Mouse (Mus musculus): ENCODE results near the gene Gm17334. TPM values are rescaled to one million over a fixed set of nuclear protein-coding genes. Genes with fewer than 3 reads are reported as not detected.
A peak's percentile ranks its signal among the peaks of the same experiment; 100 is the strongest.

The Gm17334 gene
- polyA plus RNA-seq, 1 experiment: 0.19 TPM

DNA sequence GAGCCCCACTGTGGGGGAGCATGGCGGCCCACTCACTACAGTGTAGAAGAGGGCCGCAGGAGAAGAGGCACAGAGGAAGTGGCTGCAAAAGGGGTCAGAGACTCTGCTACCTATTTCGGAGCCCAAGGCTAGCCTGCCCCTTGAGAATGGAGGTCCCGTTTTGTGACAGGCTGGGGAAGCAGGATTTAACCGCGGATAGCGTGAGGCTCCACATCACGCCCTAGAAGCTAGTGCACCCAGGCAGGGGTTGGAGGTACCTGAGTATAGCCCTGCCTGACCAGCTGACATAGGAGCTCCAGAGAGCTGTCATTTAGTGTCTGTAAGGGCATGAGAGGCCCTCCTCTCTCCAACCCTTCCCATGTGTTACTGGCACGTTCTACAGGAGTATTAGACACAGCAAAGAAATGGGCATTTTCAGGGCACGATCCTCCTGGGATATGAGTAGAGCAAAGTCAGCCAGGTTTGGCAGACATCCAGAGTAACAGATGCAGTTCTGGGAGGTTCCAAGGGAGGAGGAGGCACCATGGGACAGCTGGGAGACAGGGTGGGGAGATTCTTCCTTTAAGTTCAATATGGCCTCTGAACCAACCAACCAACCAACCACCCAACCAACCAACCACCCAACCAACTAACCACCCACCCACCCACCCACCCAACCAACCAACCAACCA, 25.2 kb upstream of the Gm17334 start:
- no peaks in the 10 kb centered on the region for H3K36me3 ChIP-seq (ENCODE audit: control insufficient read depth, insufficient read depth)
- H3ac ChIP-seq (ENCODE audit: control insufficient read depth, insufficient read length): no peak overlapping the region
- no peaks in the 10 kb centered on the region for H3K79me2 ChIP-seq (ENCODE audit: control insufficient read depth, insufficient read depth)
- H3K27me3 ChIP-seq (ENCODE audit: control insufficient read depth, insufficient read depth, insufficient read length): no peaks in the 10 kb centered on the region
- H3K4me3 ChIP-seq: no peak overlapping the region
- TF ChIP-seq MAX (IDR thresholded peaks at IDR 0.05; ENCODE audit: low read depth) (no peak), REST (IDR thresholded peaks at IDR 0.05; ENCODE audit: insufficient read depth, insufficient read length) (no peak), MYOG (IDR thresholded peaks at IDR 0.05; ENCODE audit: control insufficient read depth in 1 of 3, insufficient read depth in 1 of 3, insufficient read length in 2 of 3, low read depth in 2 of 3) (peak; percentile 28 to 83 (median 57)), TCF3 (IDR thresholded peaks at IDR 0.05; ENCODE audit: insufficient read length, low read depth) (no peak), USF1 (IDR thresholded peaks at IDR 0.05; ENCODE audit: low read depth) (no peak), CEBPB (IDR thresholded peaks at IDR 0.05; ENCODE audit: insufficient read depth, poor library complexity, severe bottlenecking) (no peak), TCF12 (IDR thresholded peaks at IDR 0.05; ENCODE audit: insufficient read depth, poor library complexity, severe bottlenecking) (peak; percentile 82), E2F4 (IDR thresholded peaks at IDR 0.05; ENCODE audit: insufficient read depth) (no peak), POLR2A (IDR thresholded peaks at IDR 0.05; ENCODE audit: insufficient read length, low read depth) (no peak), SRF (IDR thresholded peaks at IDR 0.05; ENCODE audit: control insufficient read depth, insufficient read length, low read depth) (no peak), MYOD1 (IDR thresholded peaks at IDR 0.05; ENCODE audit: control insufficient read depth in 1 of 3, insufficient read length in 2 of 3, low read depth in 2 of 3) (peak; percentile 14 to 88 (median 83)), POLR2AphosphoS2 (IDR thresholded peaks at IDR 0.05; ENCODE audit: insufficient read length, low read depth) (no peak)
- peak overlapping the region; percentile 77 for H3K4me2 ChIP-seq (ENCODE audit: low read depth)

DNA sequence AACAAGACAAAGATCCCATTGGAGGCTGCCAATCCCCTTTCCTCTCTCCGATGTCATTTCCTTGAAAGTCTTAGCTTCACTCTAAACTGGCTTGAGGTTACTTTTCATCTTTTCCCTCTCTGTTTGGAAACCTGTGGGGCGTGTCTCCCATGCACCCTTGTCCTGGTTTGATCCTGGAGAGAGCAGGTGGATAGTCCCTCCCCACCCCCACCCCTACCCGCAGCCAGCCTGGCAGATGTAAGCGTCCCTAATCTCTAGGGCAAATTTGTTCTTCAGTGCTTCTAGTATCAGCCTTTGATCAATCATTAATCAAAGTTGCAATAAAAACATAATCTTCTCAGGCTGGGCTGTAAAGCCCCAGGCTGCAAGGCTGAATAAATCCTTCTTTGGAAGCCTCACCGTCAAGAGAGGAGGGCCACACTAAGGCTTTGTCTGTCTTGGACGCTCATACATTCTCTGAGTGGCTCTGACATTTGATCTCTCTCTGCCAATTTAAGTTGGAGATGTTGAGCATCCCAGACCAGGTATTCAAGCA, 24.5 kb upstream of the Gm17334 start:
- no peaks in the 10 kb centered on the region for H3K36me3 ChIP-seq (ENCODE audit: control insufficient read depth, insufficient read depth)
- no peak overlapping the region for H3ac ChIP-seq (ENCODE audit: control insufficient read depth, insufficient read length)
- H3K27me3 ChIP-seq (ENCODE audit: control insufficient read depth, insufficient read depth, insufficient read length): no peaks in the 10 kb centered on the region
- peak; percentile 9 for TF ChIP-seq TCF12 (IDR thresholded peaks at IDR 0.05; ENCODE audit: insufficient read depth, poor library complexity, severe bottlenecking)
- no peak for TF ChIP-seq CEBPB (IDR thresholded peaks at IDR 0.05; ENCODE audit: insufficient read depth, poor library complexity, severe bottlenecking)
- TF ChIP-seq MYOD1 (IDR thresholded peaks at IDR 0.05; ENCODE audit: control insufficient read depth in 1 of 3, insufficient read length in 2 of 3, low read depth in 2 of 3): peak in 1 of 3 experiments; percentile 46
- no peak overlapping the region for H3K4me3 ChIP-seq
- H3K79me2 ChIP-seq (ENCODE audit: control insufficient read depth, insufficient read depth): no peaks in the 10 kb centered on the region
- H3K4me2 ChIP-seq (ENCODE audit: low read depth): peak overlapping the region; percentile 77

DNA sequence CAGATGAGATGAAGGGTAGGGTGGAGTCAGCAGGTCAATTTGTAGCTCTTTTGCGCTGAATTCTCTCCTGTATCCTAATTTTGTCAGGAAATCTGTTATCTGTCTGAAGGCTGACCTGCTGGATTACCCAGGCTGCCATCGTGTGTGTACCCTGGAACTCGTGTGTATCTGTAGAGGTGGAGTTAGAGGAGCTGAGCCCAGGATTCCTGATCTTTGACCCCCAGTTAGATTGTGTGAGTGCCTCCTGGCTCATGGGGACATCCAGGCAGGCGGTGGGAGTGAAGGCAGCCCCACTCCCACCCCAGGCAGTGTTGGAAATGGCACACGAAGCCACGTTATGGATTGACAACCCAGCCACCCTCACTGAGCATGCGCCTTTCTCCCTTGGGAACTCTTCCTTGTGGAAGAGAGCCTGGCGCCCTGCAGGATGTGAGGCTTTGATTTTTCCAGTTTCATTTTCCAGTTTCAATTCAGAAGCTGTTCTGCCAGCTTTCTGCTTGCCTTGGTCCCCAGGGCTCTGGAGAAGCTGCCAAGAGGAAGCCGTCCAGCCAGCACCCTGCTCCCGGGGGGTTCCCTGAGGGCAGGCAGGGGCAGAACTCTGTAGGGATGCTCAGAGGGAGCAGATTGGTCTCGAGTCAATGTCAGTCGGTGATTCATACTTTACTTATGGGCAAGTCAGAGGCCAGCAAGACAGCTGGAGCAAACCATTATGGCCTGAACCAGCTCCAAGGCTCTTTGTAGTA, 23.6 kb upstream of the Gm17334 start:
- H3K4me3 ChIP-seq: peak overlapping the region; percentile 15

DNA sequence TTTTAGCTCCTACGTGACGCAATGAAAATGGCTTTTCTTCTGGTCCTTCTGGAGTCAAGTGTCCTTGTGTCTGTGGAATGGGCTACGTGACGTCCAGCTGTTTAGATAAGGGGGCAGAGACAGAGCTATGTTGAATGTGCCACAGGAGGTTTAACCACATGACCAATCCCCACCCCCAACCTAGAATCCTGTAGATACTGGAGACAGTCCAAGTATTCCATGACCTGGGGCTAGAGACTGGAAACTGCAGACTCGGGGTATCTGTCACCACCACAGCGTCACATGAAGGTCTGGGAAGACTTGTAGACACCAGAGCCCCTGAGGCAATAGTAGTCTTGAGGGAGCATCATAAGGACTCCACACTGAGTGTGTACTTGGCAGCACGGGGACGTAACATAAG, 22.8 kb upstream of the Gm17334 start:
- peak overlapping the region; percentile 15 for H3K4me3 ChIP-seq
- H3K4me2 ChIP-seq (ENCODE audit: low read depth): peak overlapping the region; percentile 77
- no peaks in the 10 kb centered on the region for H3K79me2 ChIP-seq (ENCODE audit: control insufficient read depth, insufficient read depth)
- no peaks in the 10 kb centered on the region for H3K36me3 ChIP-seq (ENCODE audit: control insufficient read depth, insufficient read depth)
- TF ChIP-seq TCF12 (IDR thresholded peaks at IDR 0.05; ENCODE audit: insufficient read depth, poor library complexity, severe bottlenecking) (no peak), POLR2A (IDR thresholded peaks at IDR 0.05; ENCODE audit: insufficient read length, low read depth) (peak; percentile 1), MYOG (IDR thresholded peaks at IDR 0.05; ENCODE audit: control insufficient read depth in 1 of 3, insufficient read depth in 1 of 3, insufficient read length in 2 of 3, low read depth in 2 of 3) (no peak), REST (IDR thresholded peaks at IDR 0.05; ENCODE audit: insufficient read depth, insufficient read length) (no peak), SRF (IDR thresholded peaks at IDR 0.05; ENCODE audit: control insufficient read depth, insufficient read length, low read depth) (no peak), MAX (IDR thresholded peaks at IDR 0.05; ENCODE audit: low read depth) (no peak), MYOD1 (IDR thresholded peaks at IDR 0.05; ENCODE audit: control insufficient read depth in 1 of 3, insufficient read length in 2 of 3, low read depth in 2 of 3) (peak in 1 of 3 experiments; percentile 27), CEBPB (IDR thresholded peaks at IDR 0.05; ENCODE audit: insufficient read depth, poor library complexity, severe bottlenecking) (no peak), TCF3 (IDR thresholded peaks at IDR 0.05; ENCODE audit: insufficient read length, low read depth) (no peak), USF1 (IDR thresholded peaks at IDR 0.05; ENCODE audit: low read depth) (peak; percentile 67), POLR2AphosphoS2 (IDR thresholded peaks at IDR 0.05; ENCODE audit: insufficient read length, low read depth) (no peak), E2F4 (IDR thresholded peaks at IDR 0.05; ENCODE audit: insufficient read depth) (no peak)
- no peaks in the 10 kb centered on the region for H3K27me3 ChIP-seq (ENCODE audit: control insufficient read depth, insufficient read depth, insufficient read length)
- H3ac ChIP-seq (ENCODE audit: control insufficient read depth, insufficient read length): peak overlapping the region; percentile 20

More for the DNA sequence above, 23.6 kb upstream of the Gm17334 start:
- Histone ChIP-seq H3K36me3 (ENCODE audit: control insufficient read depth, insufficient read depth) (no peaks in the 10 kb centered on the region), H3K79me2 (ENCODE audit: control insufficient read depth, insufficient read depth) (no peaks in the 10 kb centered on the region), H3K27me3 (ENCODE audit: control insufficient read depth, insufficient read depth, insufficient read length) (no peaks in the 10 kb centered on the region), H3ac (ENCODE audit: control insufficient read depth, insufficient read length) (no peak overlapping the region), H3K4me2 (ENCODE audit: low read depth) (peak overlapping the region; percentile 77)
- TF ChIP-seq MYOD1 (IDR thresholded peaks at IDR 0.05; ENCODE audit: control insufficient read depth in 1 of 3, insufficient read length in 2 of 3, low read depth in 2 of 3) (peak in 2 of 3 experiments; percentile 80 to 83), MAX (IDR thresholded peaks at IDR 0.05; ENCODE audit: low read depth) (no peak), MYOG (IDR thresholded peaks at IDR 0.05; ENCODE audit: control insufficient read depth in 1 of 3, insufficient read depth in 1 of 3, insufficient read length in 2 of 3, low read depth in 2 of 3) (peak in 1 of 3 experiments; percentile 65), TCF12 (IDR thresholded peaks at IDR 0.05; ENCODE audit: insufficient read depth, poor library complexity, severe bottlenecking) (peak; percentile 67), REST (IDR thresholded peaks at IDR 0.05; ENCODE audit: insufficient read depth, insufficient read length) (no peak), POLR2A (IDR thresholded peaks at IDR 0.05; ENCODE audit: insufficient read length, low read depth) (peak; percentile 43), E2F4 (IDR thresholded peaks at IDR 0.05; ENCODE audit: insufficient read depth) (peak; percentile 0)

All from myocyte (in vitro differentiated cells).